Mouse (Mus musculus): ENCODE measurements around the gene Parp3. TPM values are rescaled to one million over a fixed set of nuclear protein-coding genes. Genes with fewer than 3 reads are reported as not detected.

Gene Parp3
- polyA plus RNA-seq, 1 experiment = 25.8 TPM

DNA sequence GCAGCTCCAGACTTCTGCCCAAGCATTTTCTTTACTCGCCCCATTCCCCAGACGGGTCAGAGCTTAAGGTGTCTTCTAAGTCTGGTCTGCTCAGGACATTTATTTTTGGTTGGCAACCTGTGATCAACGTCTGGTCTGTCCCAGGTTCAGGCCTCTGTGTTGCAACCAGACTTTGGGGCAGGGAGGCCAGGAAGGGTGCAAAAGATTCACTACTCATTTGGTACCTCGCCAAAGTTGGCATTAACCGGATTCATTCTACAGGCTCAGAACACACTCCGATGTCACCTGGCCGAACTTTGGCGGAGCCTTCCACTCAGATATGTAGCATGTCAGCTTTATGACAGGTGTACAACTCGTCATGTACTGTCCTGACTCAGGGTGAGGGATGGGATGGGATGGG lies 28.8 kb downstream of the Parp3 start:
- H3K4me1 ChIP-seq (ENCODE audit: control insufficient read depth, insufficient read depth, low read length) = peaks cover 30% of the 10 kb centered on the region
- no peak for TF ChIP-seq POLR2A (IDR thresholded peaks at IDR 0.05; ENCODE audit: low read depth, low read length)
- TF ChIP-seq CTCF (conservative IDR thresholded peaks at IDR 0.05; ENCODE audit: insufficient read depth, insufficient read length, low read depth, low read length) = no peak
- H3K27ac ChIP-seq (ENCODE audit: insufficient read depth, low read depth, low read length) = peak overlapping the region; percentile 87
- 22% methylated on average over 9 of the region's 9 CpGs for WGBS
- no peaks in the 10 kb centered on the region for H3K27me3 ChIP-seq (replicated peaks; ENCODE audit: control insufficient read depth, insufficient read depth, low read length)
- no peaks in the 10 kb centered on the region for H3K36me3 ChIP-seq (ENCODE audit: control insufficient read depth, insufficient read depth, low read length)
- H3K4me3 ChIP-seq (ENCODE audit: insufficient read depth, low read depth, low read length) = peak overlapping the region; percentile 82
- peak; percentile 63 for DNase-seq

DNA sequence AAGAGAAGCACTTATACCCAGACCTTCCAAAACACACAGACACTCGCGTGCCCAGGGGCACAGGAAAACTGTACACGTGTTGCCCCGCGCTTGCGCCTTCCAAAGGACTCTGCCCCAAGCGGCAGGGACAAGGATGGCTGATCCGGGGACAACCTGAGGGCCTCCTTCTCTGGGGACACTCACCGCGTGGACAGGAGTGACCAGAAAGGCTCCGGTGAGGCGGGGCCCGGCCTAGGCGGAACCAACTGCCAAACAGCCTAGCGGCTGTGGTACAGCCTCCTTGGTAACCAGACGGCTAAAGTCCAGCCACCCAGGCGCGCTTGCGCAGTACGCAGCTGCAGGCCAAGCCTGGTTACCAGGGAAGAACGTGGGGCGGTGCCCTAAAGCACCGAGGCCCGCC lies 29.4 kb downstream of the Parp3 start, which contains the start of the genes Abhd14b and Abhd14a:
Abhd14b (plus strand) TSS at position 112 of the 400 bp plus-strand sequence.
Abhd14a (minus strand) TSS at position 331 of the 400 bp plus-strand sequence.
- Histone ChIP-seq H3K27ac (ENCODE audit: insufficient read depth, low read depth, low read length) (peak within 1 kb of the TSS; percentile 97), H3K27me3 (replicated peaks; ENCODE audit: control insufficient read depth, insufficient read depth, low read length) (no peaks in the 10 kb centered on the region), H3K4me1 (ENCODE audit: control insufficient read depth, insufficient read depth, low read length) (peaks cover 27% of the 10 kb centered on the region), H3K4me3 (ENCODE audit: insufficient read depth, low read depth, low read length) (peak within 1 kb of the TSS; percentile 82), H3K36me3 (ENCODE audit: control insufficient read depth, insufficient read depth, low read length) (no peaks in the 10 kb centered on the region)
- peak; percentile 37 for TF ChIP-seq POLR2A (IDR thresholded peaks at IDR 0.05; ENCODE audit: low read depth, low read length)
- TF ChIP-seq CTCF (conservative IDR thresholded peaks at IDR 0.05; ENCODE audit: insufficient read depth, insufficient read length, low read depth, low read length) = peak; percentile 56
- DNase-seq = peak; percentile 99
- under 1% methylated on average over 24 of the region's 24 CpGs for WGBS

DNA sequence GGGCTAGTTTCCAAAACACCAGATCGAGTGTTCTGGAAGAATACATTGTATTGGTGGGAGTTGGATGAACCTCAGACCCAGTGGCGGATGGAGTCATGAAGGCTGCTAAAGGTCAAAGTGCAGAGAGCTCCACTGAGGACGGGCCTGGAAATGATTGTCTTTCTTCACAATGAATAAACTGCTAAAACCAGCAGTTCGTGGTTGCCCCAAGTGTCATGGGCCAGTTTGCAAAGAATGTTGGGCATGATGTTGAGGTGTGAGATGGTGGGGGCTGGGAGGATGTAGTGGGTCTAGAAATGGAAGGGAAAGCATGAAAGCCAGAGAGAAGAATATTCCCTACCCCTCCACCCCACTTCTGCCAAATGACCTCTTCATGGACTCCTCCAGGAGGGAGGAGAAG lies 31.9 kb downstream of the Parp3 start:
- Histone ChIP-seq H3K36me3 (ENCODE audit: control insufficient read depth, insufficient read depth, low read length) (no peaks in the 10 kb centered on the region), H3K4me3 (ENCODE audit: insufficient read depth, low read depth, low read length) (no peak overlapping the region), H3K27me3 (replicated peaks; ENCODE audit: control insufficient read depth, insufficient read depth, low read length) (no peaks in the 10 kb centered on the region), H3K4me1 (ENCODE audit: control insufficient read depth, insufficient read depth, low read length) (peaks cover 19% of the 10 kb centered on the region), H3K27ac (ENCODE audit: insufficient read depth, low read depth, low read length) (peak overlapping the region; percentile 75)
- TF ChIP-seq POLR2A (IDR thresholded peaks at IDR 0.05; ENCODE audit: low read depth, low read length) (no peak), CTCF (conservative IDR thresholded peaks at IDR 0.05; ENCODE audit: insufficient read depth, insufficient read length, low read depth, low read length) (no peak)
- 58% methylated on average over 4 of the region's 4 CpGs for WGBS
- peak; percentile 87 for DNase-seq

DNA sequence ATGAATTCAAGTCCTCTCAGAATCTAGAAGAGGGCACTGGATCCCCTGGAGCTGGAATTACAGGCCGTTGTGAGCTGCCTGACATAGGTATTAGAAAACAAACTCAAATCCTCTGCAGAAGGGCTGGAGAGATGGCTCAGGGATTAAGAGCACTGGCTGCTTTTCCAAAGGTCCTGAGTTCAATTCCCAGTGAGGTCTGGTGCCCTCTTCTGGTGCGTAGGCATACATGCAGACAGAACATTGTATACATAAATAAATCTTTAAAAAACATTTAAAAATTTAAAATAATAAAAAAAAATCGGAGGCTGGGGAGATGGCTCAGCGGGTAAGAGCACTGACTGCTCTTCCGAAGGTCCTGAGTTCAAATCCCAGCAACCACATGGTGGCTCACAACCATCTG lies 34.1 kb downstream of the Parp3 start:
- 84% methylated on average over 5 of the region's 5 CpGs for WGBS
- peaks cover 18% of the 10 kb centered on the region; the same call in 1 of the 2 replicates for H3K4me1 ChIP-seq (ENCODE audit: control insufficient read depth, insufficient read depth, low read length)
- no peaks in the 10 kb centered on the region for H3K27me3 ChIP-seq (replicated peaks; ENCODE audit: control insufficient read depth, insufficient read depth, low read length)
- no peak overlapping the region for H3K27ac ChIP-seq (ENCODE audit: insufficient read depth, low read depth, low read length)
- no peaks in the 10 kb centered on the region for H3K36me3 ChIP-seq (ENCODE audit: control insufficient read depth, insufficient read depth, low read length)
- no peak for TF ChIP-seq POLR2A (IDR thresholded peaks at IDR 0.05; ENCODE audit: low read depth, low read length)
- 0 out of 2 replicates have a peak, but pooled peaks have one; percentile 22 for TF ChIP-seq CTCF (conservative IDR thresholded peaks at IDR 0.05; ENCODE audit: insufficient read depth, insufficient read length, low read depth, low read length)
- no peak overlapping the region for H3K4me3 ChIP-seq (ENCODE audit: insufficient read depth, low read depth, low read length)
- DNase-seq = no peak

DNA sequence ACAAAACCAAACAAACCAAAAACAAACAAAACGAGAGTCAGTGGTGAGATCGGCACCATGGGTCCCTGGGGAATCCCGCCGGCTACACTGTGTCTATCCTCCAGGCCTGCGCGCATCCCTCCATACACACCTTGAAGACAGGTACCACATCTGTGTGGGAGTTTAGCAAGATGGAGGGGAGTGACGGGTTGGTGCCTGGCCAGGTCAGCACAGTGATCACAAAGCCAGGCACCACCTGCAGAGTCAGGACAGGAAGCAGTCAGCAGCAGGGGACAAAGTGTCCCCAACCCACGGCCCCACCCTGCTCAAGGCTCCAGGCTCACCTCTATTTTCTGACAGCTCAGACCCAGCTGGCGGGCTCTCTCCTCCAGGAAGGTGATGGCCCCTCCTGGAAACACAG lies 40.2 kb downstream of the Parp3 start:
- WGBS = 84% methylated on average over 9 of the region's 9 CpGs
- TF ChIP-seq CTCF (conservative IDR thresholded peaks at IDR 0.05; ENCODE audit: insufficient read depth, insufficient read length, low read depth, low read length) (no peak), POLR2A (IDR thresholded peaks at IDR 0.05; ENCODE audit: low read depth, low read length) (no peak)

DNA sequence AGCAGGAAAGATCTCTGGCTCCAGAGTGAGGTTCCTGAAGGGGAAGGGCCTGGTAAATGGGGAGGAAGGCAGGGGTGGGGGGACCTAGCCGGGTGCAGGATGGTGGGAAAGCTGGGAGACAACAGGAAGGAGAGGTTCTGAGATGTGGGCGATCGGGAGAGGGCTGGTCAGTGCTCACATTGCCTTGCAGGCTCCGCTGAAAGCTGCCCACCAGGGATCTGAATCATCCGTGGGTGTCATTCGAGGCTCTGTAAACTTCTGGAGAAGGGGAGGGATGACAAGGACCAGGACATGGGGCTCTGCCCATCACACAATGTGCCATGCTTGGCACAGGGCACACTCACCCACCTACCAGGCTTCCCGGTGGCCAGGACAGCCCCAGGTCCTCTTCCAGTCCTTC lies 43.4 kb downstream of the Parp3 start:
- H3K27me3 ChIP-seq (replicated peaks; ENCODE audit: control insufficient read depth, insufficient read depth, low read length) = no peaks in the 10 kb centered on the region
- H3K4me1 ChIP-seq (ENCODE audit: control insufficient read depth, insufficient read depth, low read length) = peaks cover 11% of the 10 kb centered on the region; the same call in 1 of the 2 replicates
- no peak for TF ChIP-seq POLR2A (IDR thresholded peaks at IDR 0.05; ENCODE audit: low read depth, low read length)
- no peak for DNase-seq
- 63% methylated on average over 7 of the region's 7 CpGs for WGBS
- H3K36me3 ChIP-seq (ENCODE audit: control insufficient read depth, insufficient read depth, low read length) = peaks cover 1% of the 10 kb centered on the region; the same call in 1 of the 2 replicates
- H3K4me3 ChIP-seq (ENCODE audit: insufficient read depth, low read depth, low read length) = no peak overlapping the region
- no peak overlapping the region for H3K27ac ChIP-seq (ENCODE audit: insufficient read depth, low read depth, low read length)

More for the DNA sequence above, 40.2 kb downstream of the Parp3 start:
- Histone ChIP-seq H3K27ac (ENCODE audit: insufficient read depth, low read depth, low read length) (no peak overlapping the region), H3K36me3 (ENCODE audit: control insufficient read depth, insufficient read depth, low read length) (peaks cover 1% of the 10 kb centered on the region; the same call in 1 of the 2 replicates), H3K27me3 (replicated peaks; ENCODE audit: control insufficient read depth, insufficient read depth, low read length) (no peaks in the 10 kb centered on the region), H3K4me3 (ENCODE audit: insufficient read depth, low read depth, low read length) (peak overlapping the region; percentile 20; the same call in 1 of the 2 replicates), H3K4me1 (ENCODE audit: control insufficient read depth, insufficient read depth, low read length) (peaks cover 13% of the 10 kb centered on the region; the same call in 1 of the 2 replicates)
- no peak for DNase-seq

DNA sequence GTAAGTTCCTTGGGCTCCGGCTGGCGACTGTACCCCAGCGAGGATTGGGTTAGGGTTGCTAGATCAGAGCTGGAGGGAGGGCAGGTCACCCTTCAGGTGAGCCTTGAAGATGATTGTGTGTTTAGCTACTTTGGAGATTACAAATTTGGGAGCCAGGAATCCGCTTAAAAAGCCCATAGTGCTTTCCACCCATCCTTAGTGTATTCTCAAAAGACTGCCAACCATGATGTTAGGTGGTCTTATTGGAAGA lies 46.8 kb downstream of the Parp3 start:
- peaks cover 1% of the 10 kb centered on the region; the same call in 1 of the 2 replicates for H3K36me3 ChIP-seq (ENCODE audit: control insufficient read depth, insufficient read depth, low read length)
- no peak for DNase-seq
- H3K4me3 ChIP-seq (ENCODE audit: insufficient read depth, low read depth, low read length) = peak overlapping the region; percentile 80
- TF ChIP-seq CTCF (conservative IDR thresholded peaks at IDR 0.05; ENCODE audit: insufficient read depth, insufficient read length, low read depth, low read length) (no peak), POLR2A (IDR thresholded peaks at IDR 0.05; ENCODE audit: low read depth, low read length) (no peak)
- 0 out of 2 replicates have a peak, but pooled peaks cover 4% of the 10 kb centered on the region for H3K4me1 ChIP-seq (ENCODE audit: control insufficient read depth, insufficient read depth, low read length)
- no peaks in the 10 kb centered on the region for H3K27me3 ChIP-seq (replicated peaks; ENCODE audit: control insufficient read depth, insufficient read depth, low read length)
- under 1% methylated on average over 4 of the region's 4 CpGs for WGBS
- H3K27ac ChIP-seq (ENCODE audit: insufficient read depth, low read depth, low read length) = peak overlapping the region; percentile 85

Measured in kidney, adult 2 months (tissue).